Mouse (Mus musculus): ENCODE data around the gene Syvn1. TPM values are rescaled to one million over a fixed set of nuclear protein-coding genes. Genes with fewer than 3 reads are reported as not detected.

Gene Syvn1
- total and polyA plus RNA-seq, 3 experiments: 16.5 to 106 (median 26.8) TPM

Other genes with a start within 250 kb of the Syvn1 start
Only the 20 nearest of the 28 such genes appear.
- gene Dpf2, start 133.6 kb upstream of the Syvn1 start, total RNA-seq (2012; rRNA removed): 34.4 and 36.7 TPM in 2 replicates
- gene Dpf2, start 133.6 kb upstream of the Syvn1 start, total RNA-seq (2014; rRNA removed): 21.9 and 25.0 TPM in 2 replicates
- gene Dpf2, start 133.6 kb upstream of the Syvn1 start, polyA plus RNA-seq (2012; ENCODE audit: insufficient read length, low read depth): 106 and 115 TPM in 2 replicates
- 0.25 TPM in 2 replicates for gene Cdc42ep2, start 121.8 kb upstream of the Syvn1 start, total RNA-seq (2012; rRNA removed)
- 0.08 and 0.13 TPM in 2 replicates for gene Cdc42ep2, start 121.8 kb upstream of the Syvn1 start, total RNA-seq (2014; rRNA removed)
- 0.16 and 0.20 TPM in 2 replicates for gene Cdc42ep2, start 121.8 kb upstream of the Syvn1 start, polyA plus RNA-seq (2012; ENCODE audit: insufficient read length, low read depth)
- gene Pola2, start 82.4 kb upstream of the Syvn1 start, total RNA-seq (2012; rRNA removed): 60.3 and 80.5 TPM in 2 replicates
- 66.1 and 71.7 TPM in 2 replicates for gene Pola2, start 82.4 kb upstream of the Syvn1 start, total RNA-seq (2014; rRNA removed)
- gene Pola2, start 82.4 kb upstream of the Syvn1 start, polyA plus RNA-seq (2012; ENCODE audit: insufficient read length, low read depth): 91.4 and 91.7 TPM in 2 replicates
- not detected in 2 replicates for gene Slc22a20, start 60.4 kb upstream of the Syvn1 start, total RNA-seq (2012; rRNA removed)
- not detected in 2 replicates for gene Slc22a20, start 60.4 kb upstream of the Syvn1 start, total RNA-seq (2014; rRNA removed)
- gene Slc22a20, start 60.4 kb upstream of the Syvn1 start, polyA plus RNA-seq (2012; ENCODE audit: insufficient read length, low read depth): not detected in 2 replicates
- gene Capn1, start 30.7 kb upstream of the Syvn1 start, total RNA-seq (2012; rRNA removed): 34.6 and 40.2 TPM in 2 replicates
- 19.3 and 20.0 TPM in 2 replicates for gene Capn1, start 30.7 kb upstream of the Syvn1 start, total RNA-seq (2014; rRNA removed)
- 42.9 and 43.7 TPM in 2 replicates for gene Capn1, start 30.7 kb upstream of the Syvn1 start, polyA plus RNA-seq (2012; ENCODE audit: insufficient read length, low read depth)
- 37.4 and 49.8 TPM in 2 replicates for gene Mrpl49, start 11.2 kb downstream of the Syvn1 start, total RNA-seq (2012; rRNA removed)
- gene Mrpl49, start 11.2 kb downstream of the Syvn1 start, total RNA-seq (2014; rRNA removed): 59.0 and 60.9 TPM in 2 replicates
- gene Mrpl49, start 11.2 kb downstream of the Syvn1 start, polyA plus RNA-seq (2012; ENCODE audit: insufficient read length, low read depth): 55.6 and 66.6 TPM in 2 replicates
- 2,266 and 2,403 TPM in 2 replicates for gene Fau, start 11.3 kb downstream of the Syvn1 start, total RNA-seq (2012; rRNA removed)
- gene Fau, start 11.3 kb downstream of the Syvn1 start, total RNA-seq (2014; rRNA removed): 1,142 and 1,239 TPM in 2 replicates
- 2,522 and 2,776 TPM in 2 replicates for gene Fau, start 11.3 kb downstream of the Syvn1 start, polyA plus RNA-seq (2012; ENCODE audit: insufficient read length, low read depth)
- gene Znhit2, start 14.6 kb downstream of the Syvn1 start, total RNA-seq (2012; rRNA removed): 29.2 and 32.7 TPM in 2 replicates
- gene Znhit2, start 14.6 kb downstream of the Syvn1 start, total RNA-seq (2014; rRNA removed): 20.9 and 22.6 TPM in 2 replicates
- gene Znhit2, start 14.6 kb downstream of the Syvn1 start, polyA plus RNA-seq (2012; ENCODE audit: insufficient read length, low read depth): 20.1 and 20.5 TPM in 2 replicates
- gene Tm7sf2, start 21.8 kb downstream of the Syvn1 start, total RNA-seq (2012; rRNA removed): 8.7 and 10.8 TPM in 2 replicates
- 8.8 and 11.7 TPM in 2 replicates for gene Tm7sf2, start 21.8 kb downstream of the Syvn1 start, total RNA-seq (2014; rRNA removed)
- gene Tm7sf2, start 21.8 kb downstream of the Syvn1 start, polyA plus RNA-seq (2012; ENCODE audit: insufficient read length, low read depth): 7.9 and 15.1 TPM in 2 replicates
- gene Vps51, start 30.7 kb downstream of the Syvn1 start, total RNA-seq (2012; rRNA removed): 44.7 and 48.2 TPM in 2 replicates
- gene Vps51, start 30.7 kb downstream of the Syvn1 start, total RNA-seq (2014; rRNA removed): 37.0 and 37.7 TPM in 2 replicates
- 44.1 and 51.2 TPM in 2 replicates for gene Vps51, start 30.7 kb downstream of the Syvn1 start, polyA plus RNA-seq (2012; ENCODE audit: insufficient read length, low read depth)
- not detected in 2 replicates for gene Tmem262, start 33.5 kb downstream of the Syvn1 start, total RNA-seq (2012; rRNA removed)
- gene Tmem262, start 33.5 kb downstream of the Syvn1 start, total RNA-seq (2014; rRNA removed): not detected in 2 replicates
- gene Tmem262, start 33.5 kb downstream of the Syvn1 start, polyA plus RNA-seq (2012; ENCODE audit: insufficient read length, low read depth): not detected in 2 replicates
- gene Gm28374, start 35.7 kb downstream of the Syvn1 start, total RNA-seq (2012; rRNA removed): not detected in 2 replicates
- 0.40 and 0.42 TPM in 2 replicates for gene Gm28374, start 35.7 kb downstream of the Syvn1 start, total RNA-seq (2014; rRNA removed)
- 0.57 TPM in 1 of 2 replicates, not detected in the other for gene Gm28374, start 35.7 kb downstream of the Syvn1 start, polyA plus RNA-seq (2012; ENCODE audit: insufficient read length, low read depth)
- gene Zfpl1, start 38.4 kb downstream of the Syvn1 start, total RNA-seq (2012; rRNA removed): 26.8 and 29.4 TPM in 2 replicates
- gene Zfpl1, start 38.4 kb downstream of the Syvn1 start, total RNA-seq (2014; rRNA removed): 23.1 and 26.1 TPM in 2 replicates
- 30.5 and 40.9 TPM in 2 replicates for gene Zfpl1, start 38.4 kb downstream of the Syvn1 start, polyA plus RNA-seq (2012; ENCODE audit: insufficient read length, low read depth)
- 51.5 and 59.2 TPM in 2 replicates for gene Cdca5, start 38.4 kb downstream of the Syvn1 start, total RNA-seq (2012; rRNA removed)
- gene Cdca5, start 38.4 kb downstream of the Syvn1 start, total RNA-seq (2014; rRNA removed): 62.7 and 67.8 TPM in 2 replicates
- 80.6 and 81.6 TPM in 2 replicates for gene Cdca5, start 38.4 kb downstream of the Syvn1 start, polyA plus RNA-seq (2012; ENCODE audit: insufficient read length, low read depth)
- gene AC131692.1, start 47.8 kb downstream of the Syvn1 start, total RNA-seq (2012; rRNA removed): 0.81 and 0.84 TPM in 2 replicates
- gene AC131692.1, start 47.8 kb downstream of the Syvn1 start, total RNA-seq (2014; rRNA removed): 0.42 and 0.74 TPM in 2 replicates
- gene AC131692.1, start 47.8 kb downstream of the Syvn1 start, polyA plus RNA-seq (2012; ENCODE audit: insufficient read length, low read depth): 4.6 and 4.7 TPM in 2 replicates
- 0.25 and 0.34 TPM in 2 replicates for gene Naaladl1, start 59.2 kb downstream of the Syvn1 start, total RNA-seq (2012; rRNA removed)
- 0.20 and 0.24 TPM in 2 replicates for gene Naaladl1, start 59.2 kb downstream of the Syvn1 start, total RNA-seq (2014; rRNA removed)
- gene Naaladl1, start 59.2 kb downstream of the Syvn1 start, polyA plus RNA-seq (2012; ENCODE audit: insufficient read length, low read depth): 1.1 and 1.9 TPM in 2 replicates
- gene Sac3d1, start 72.1 kb downstream of the Syvn1 start, total RNA-seq (2012; rRNA removed): 27.0 and 31.0 TPM in 2 replicates
- gene Sac3d1, start 72.1 kb downstream of the Syvn1 start, total RNA-seq (2014; rRNA removed): 24.6 and 31.9 TPM in 2 replicates
- gene Sac3d1, start 72.1 kb downstream of the Syvn1 start, polyA plus RNA-seq (2012; ENCODE audit: insufficient read length, low read depth): 26.9 and 29.8 TPM in 2 replicates
- gene Snx15, start 81.7 kb downstream of the Syvn1 start, total RNA-seq (2012; rRNA removed): 15.6 and 17.4 TPM in 2 replicates
- gene Snx15, start 81.7 kb downstream of the Syvn1 start, total RNA-seq (2014; rRNA removed): 14.0 and 15.3 TPM in 2 replicates
- gene Snx15, start 81.7 kb downstream of the Syvn1 start, polyA plus RNA-seq (2012; ENCODE audit: insufficient read length, low read depth): 14.4 and 15.7 TPM in 2 replicates
- gene Batf2, start 94.4 kb downstream of the Syvn1 start, total RNA-seq (2012; rRNA removed): not detected in 2 replicates
- gene Batf2, start 94.4 kb downstream of the Syvn1 start, total RNA-seq (2014; rRNA removed): not detected in 2 replicates
- gene Batf2, start 94.4 kb downstream of the Syvn1 start, polyA plus RNA-seq (2012; ENCODE audit: insufficient read length, low read depth): not detected in 2 replicates
- 35.4 and 48.4 TPM in 2 replicates for gene Arl2, start 95.0 kb downstream of the Syvn1 start, total RNA-seq (2012; rRNA removed)
- gene Arl2, start 95.0 kb downstream of the Syvn1 start, total RNA-seq (2014; rRNA removed): 23.9 and 27.9 TPM in 2 replicates
- gene Arl2, start 95.0 kb downstream of the Syvn1 start, polyA plus RNA-seq (2012; ENCODE audit: insufficient read length, low read depth): 28.0 and 36.9 TPM in 2 replicates